Mouse (Mus musculus) thymus, adult 2 months (tissue): ENCODE measurements around the gene Ccdc88a. TPM values are rescaled to one million over a fixed set of nuclear protein-coding genes. Genes with fewer than 3 reads are reported as not detected.
"Not testable (repeated sequence)": the region's sequence is repeated elsewhere in the genome, so short reads cannot be mapped to it uniquely, and the experiment has no call there.

Source experiments
- DNase-seq: peaks from one replicate; pipeline ENCODE4 v3.0.0; 2021
- H3K27ac ChIP-seq: fragments of 200-500 bp; 2 replicates; pipeline ENCODE4 v1.5.1; 2012; ENCODE audit warnings: low read length, control low read depth; ENCODE audit not compliant: control insufficient read depth, insufficient read depth
- H3K27me3 ChIP-seq: fragments of 200-500 bp; 2 replicates; pipeline ENCODE4 v1.6.1; 2012; ENCODE audit warnings: mild to moderate bottlenecking, low read length, moderate library complexity, mixed read lengths; ENCODE audit not compliant: control insufficient read depth, insufficient read depth
- H3K36me3 ChIP-seq: fragments of 200-500 bp; 2 replicates; pipeline ENCODE4 v1.6.1; 2012; ENCODE audit warnings: mild to moderate bottlenecking, low read length, moderate library complexity; ENCODE audit not compliant: control insufficient read depth, insufficient read depth
- H3K4me1 ChIP-seq: fragments of 200-500 bp; replicated peaks from 2 replicates; pipeline ENCODE4 v1.6.1; 2012; ENCODE audit warnings: low read length; ENCODE audit not compliant: control insufficient read depth, insufficient read depth
- H3K4me3 ChIP-seq: fragments of 200-500 bp; 2 replicates; pipeline ENCODE4 v1.5.1; 2012; ENCODE audit warnings: mild to moderate bottlenecking, low read length, control low read depth, moderate library complexity; ENCODE audit not compliant: control insufficient read depth, insufficient read depth
- CTCF ChIP-seq: fragments of 200-500 bp; IDR thresholded peaks from 2 replicates; pipeline ENCODE4 v1.5.1; 2012; ENCODE audit warnings: mild to moderate bottlenecking, control low read depth, low read length, moderate library complexity, borderline replicate concordance; ENCODE audit not compliant: control insufficient read depth, poor library complexity, insufficient read depth; ENCODE audit errors: extremely low read depth
- POLR2A ChIP-seq: fragments of 200-500 bp; IDR thresholded peaks from 2 replicates; pipeline ENCODE4 v1.6.1; 2012; ENCODE audit warnings: mild to moderate bottlenecking, low read length, control low read depth, moderate library complexity; ENCODE audit not compliant: control insufficient read depth, poor library complexity, insufficient read depth; ENCODE audit errors: extremely low read depth
- WGBS: fragments of 180-500 bp; shearing (Covaris S2); methylation state at CpG from one replicate; pipeline ENCODE4 v1.1.7; 2018; 5-methylcytosine and 5-hydroxymethylcytosine counted together
- polyA plus RNA-seq: library from polyadenylated mRNA; depleted of rRNA; stranded (reverse); fragments of >200 nt; gene quantifications from 2 replicates; pipeline ENCODE4 v1.2.3, GENCODE M21; 2012

Ccdc88a gene
- polyA plus RNA-seq, 1 experiment = 2.3 TPM

DNA sequence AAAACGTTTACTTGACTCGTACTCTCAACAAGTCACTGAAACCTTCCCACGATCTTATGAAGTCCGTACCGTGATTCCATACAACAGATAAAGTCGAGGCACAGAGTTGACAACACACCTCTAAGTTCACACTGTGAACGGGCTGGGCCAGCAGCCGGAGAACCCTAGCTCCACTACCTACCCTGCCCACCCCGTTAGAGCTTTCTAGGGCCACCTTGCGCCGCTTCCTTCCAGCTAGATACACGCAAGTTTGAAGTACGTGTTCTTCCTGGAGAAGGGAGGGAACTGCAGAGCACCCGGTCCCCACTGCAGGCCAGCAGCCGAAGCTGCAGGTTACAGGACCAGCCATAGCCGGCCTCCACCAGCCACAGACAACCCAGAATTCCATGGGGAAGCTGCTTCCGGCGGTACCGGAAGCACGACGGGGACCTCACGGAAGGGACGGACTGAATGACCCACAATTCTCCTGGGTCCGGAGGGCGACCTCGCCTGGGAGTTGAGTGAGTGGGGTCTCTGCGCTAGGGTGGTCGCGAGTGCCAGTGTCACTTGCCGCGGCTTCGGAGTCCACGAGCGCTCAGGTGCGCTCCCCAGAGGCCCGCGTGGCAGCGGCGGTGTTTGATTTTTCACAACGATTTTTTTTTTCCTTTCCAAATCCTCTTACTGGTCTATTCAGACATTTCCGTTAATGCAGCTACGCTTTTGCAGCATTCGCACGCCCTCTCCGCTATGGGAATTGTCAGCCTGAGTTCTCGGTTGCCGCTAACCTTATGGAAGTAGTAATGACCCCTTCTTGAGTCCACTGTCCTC, 152.7 kb downstream of the Ccdc88a start, which contains the start of gene Mtif2:
TSS of gene Mtif2 (plus strand) at position 421 of the 807 bp plus-strand sequence.
- H3K27ac ChIP-seq = peak within 1 kb of the TSS; percentile 11; the same call in 1 of the 2 replicates
- no peaks in the 10 kb centered on the region for H3K4me1 ChIP-seq
- 0 out of 2 replicates have a peak, but pooled peaks have one; percentile 32 for TF ChIP-seq POLR2A
- peak; percentile 66; the same call in 1 of the 2 replicates for TF ChIP-seq CTCF
- H3K4me3 ChIP-seq = peak within 1 kb of the TSS; percentile 90
- no peaks in the 10 kb centered on the region for H3K27me3 ChIP-seq
- peak; percentile 56 for DNase-seq
- whole genome bisulfite sequencing = 4% methylated on average over 47 of the region's 47 CpGs
- no peaks in the 10 kb centered on the region; the same call in 1 of the 2 replicates for H3K36me3 ChIP-seq

- Histone ChIP-seq H3K4me1 (no peaks in the 10 kb centered on the region), H3K27me3 (no peaks in the 10 kb centered on the region), H3K4me3 (no peak overlapping the region), H3K36me3 (peaks cover 32% of the 10 kb centered on the region), H3K27ac (no peak overlapping the region)
- TF ChIP-seq POLR2A = no peak
- TF ChIP-seq CTCF = no peak
- 95% methylated on average over 1 of the region's 1 CpGs for WGBS
- DNase-seq = no peak
These were observed 164.7 kb downstream of the Ccdc88a start for GRCm38 (mm10) chr11:29538201-29538600.

DNA sequence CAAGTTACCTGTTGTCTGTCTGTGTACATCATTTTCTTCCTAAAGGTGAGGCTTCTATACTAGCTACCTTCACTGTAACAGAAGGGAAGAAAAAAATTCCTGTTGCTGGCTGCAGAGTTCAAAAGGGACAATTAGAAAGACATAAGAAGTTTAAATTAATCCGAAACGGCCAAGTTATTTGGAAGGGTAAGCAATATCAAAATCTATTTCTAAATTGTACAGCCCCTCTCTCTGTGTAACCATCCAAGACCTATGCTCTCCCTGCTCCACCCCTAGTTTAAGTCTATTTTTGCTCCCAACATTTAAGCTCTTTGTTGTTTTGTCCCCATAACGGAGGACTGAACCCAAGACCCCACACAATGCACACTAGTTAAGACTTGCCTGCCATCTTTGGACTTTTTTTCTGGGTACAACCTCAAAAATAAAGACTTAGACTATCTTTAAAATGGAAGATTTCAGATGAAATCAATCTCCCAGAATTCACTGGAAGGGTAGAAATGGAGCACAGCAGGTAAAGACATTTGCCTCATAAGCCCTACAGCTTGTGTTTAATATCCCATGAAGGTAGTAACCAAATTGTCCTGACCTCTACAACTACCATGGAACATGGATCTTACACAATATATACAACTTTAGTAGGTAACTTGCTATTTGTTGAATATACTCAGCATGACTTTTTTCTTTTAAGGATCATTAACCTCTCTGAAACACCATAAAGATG, 170.9 kb downstream of the Ccdc88a start:
- TF ChIP-seq POLR2A (no peak), CTCF (no peak)
- peaks cover 41% of the 10 kb centered on the region for H3K36me3 ChIP-seq
- 93% methylated on average over 3 of the region's 3 CpGs for WGBS
- DNase-seq = no peak
- H3K27me3 ChIP-seq = no peaks in the 10 kb centered on the region
- 0 out of 2 replicates have a peak, but pooled peaks cover 4% of the 10 kb centered on the region for H3K4me1 ChIP-seq
- no peak overlapping the region for H3K4me3 ChIP-seq
- no peak overlapping the region for H3K27ac ChIP-seq

- H3K27ac ChIP-seq, H3K27me3 ChIP-seq, H3K4me3 ChIP-seq, H3K4me1 ChIP-seq, DNase-seq: not testable (repeated sequence)
- WGBS = 93% methylated on average over 4 of the region's 4 CpGs
- H3K36me3 ChIP-seq = peaks cover 41% of the 10 kb centered on the region
These were observed 171.8 kb downstream of the Ccdc88a start for GRCm38 (mm10) chr11:29545150-29545752.

- WGBS = 63% methylated on average over 2 of the region's 2 CpGs
- H3K36me3 ChIP-seq = peaks cover 31% of the 10 kb centered on the region
- not testable (repeated sequence) for H3K4me3 ChIP-seq, H3K4me1 ChIP-seq, H3K27ac ChIP-seq, H3K27me3 ChIP-seq, DNase-seq
These were observed 172.8 kb downstream of the Ccdc88a start for GRCm38 (mm10) chr11:29546297-29546696.

- Histone ChIP-seq H3K27me3 (no peaks in the 10 kb centered on the region), H3K36me3 (peaks cover 28% of the 10 kb centered on the region), H3K27ac (no peak overlapping the region), H3K4me3 (no peak overlapping the region), H3K4me1 (0 out of 2 replicates have a peak, but pooled peaks cover 4% of the 10 kb centered on the region)
- TF ChIP-seq CTCF (no peak), POLR2A (no peak)
- no peak for DNase-seq
- WGBS = 26% methylated on average over 2 of the region's 2 CpGs
These were observed 173.3 kb downstream of the Ccdc88a start for GRCm38 (mm10) chr11:29546762-29547161.
